Mouse (Mus musculus): ENCODE measurements around the gene Srp68. TPM values are rescaled to one million over a fixed set of nuclear protein-coding genes. Genes with fewer than 3 reads are reported as not detected.

Gene Srp68
- 67.5 TPM for total RNA-seq (2023)

GRCm38 (mm10) chr11:116274045-116274666 lies at the start of gene Srp68:
Gene Srp68, minus strand, starts transcription at chr11:116274217.

GRCm38 (mm10) chr11:116307019-116307725 lies 33.2 kb upstream of the Srp68 start, which contains the start of gene Exoc7:
Gene Exoc7, minus strand, starts transcription at chr11:116307233.

GRCm38 (mm10) chr11:116280751-116281663 lies 7.0 kb upstream of the Srp68 start, which contains the start of gene Galr2:
Gene Galr2, plus strand, starts transcription at chr11:116280939.

GRCm38 (mm10) chr11:116237742-116238395 lies 36.1 kb downstream of the Srp68 start, which contains the start of gene Evpl:
Gene Evpl, minus strand, starts transcription at chr11:116238077.

GRCm38 (mm10) chr11:116198639-116199531 lies 75.1 kb downstream of the Srp68 start, which contains the start of the genes Ten1 and Acox1:
Gene Ten1, plus strand, starts transcription at chr11:116198855.
Gene Acox1, minus strand, starts transcription at chr11:116199045.

Other genes with a start within 250 kb of the Srp68 start
- 1,631 TPM for gene H3f3b, start 246.3 kb downstream of the Srp68 start, total RNA-seq (2023)
- 58.6 TPM for gene Unk, start 243.9 kb downstream of the Srp68 start, total RNA-seq (2023)
- 85.3 TPM for gene Unc13d, start 196.3 kb downstream of the Srp68 start, total RNA-seq (2023)
- gene Wbp2, start 187.2 kb downstream of the Srp68 start, total RNA-seq (2023): 174 TPM
- 1.8 TPM for gene Trim47, start 147.0 kb downstream of the Srp68 start, total RNA-seq (2023)
- 39.2 TPM for gene Trim65, start 143.1 kb downstream of the Srp68 start, total RNA-seq (2023)
- gene Mrpl38, start 135.3 kb downstream of the Srp68 start, total RNA-seq (2023): 59.1 TPM
- 27.4 TPM for gene Fbf1, start 106.1 kb downstream of the Srp68 start, total RNA-seq (2023)
- 43.3 TPM for gene Ten1, start 75.4 kb downstream of the Srp68 start, total RNA-seq (2023)
- gene Acox1, start 75.2 kb downstream of the Srp68 start, total RNA-seq (2023): 24.0 TPM
- gene Evpl, start 36.1 kb downstream of the Srp68 start, total RNA-seq (2023): 0.44 TPM
- not detected for gene Galr2, start 6.7 kb upstream of the Srp68 start, total RNA-seq (2023)
- gene Exoc7, start 33.0 kb upstream of the Srp68 start, total RNA-seq (2023): 60.6 TPM
- gene Foxj1, start 61.2 kb upstream of the Srp68 start, total RNA-seq (2023): not detected
- 8.8 TPM for gene Rnf157, start 138.8 kb upstream of the Srp68 start, total RNA-seq (2023)
- 107 TPM for gene Ubald2, start 159.9 kb upstream of the Srp68 start, total RNA-seq (2023)
- gene Qrich2, start 192.0 kb upstream of the Srp68 start, total RNA-seq (2023): 0.21 TPM
- gene Prpsap1, start 220.0 kb upstream of the Srp68 start, total RNA-seq (2023): 78.4 TPM

All from CD4-positive naive resting alpha-beta T cell, adult 57 days (primary cell).